Mouse (Mus musculus) right cerebral cortex, adult 18-20 months (tissue): ENCODE data around the gene Fbxo8.

ENCODE experiments used
- DNase-seq: peaks from one replicate; pipeline ENCODE4 v3.0.0; 2022; ENCODE audit warnings: mixed read lengths

Fbxo8 gene

GRCm38 (mm10) chr8:56550558-56551360 lies at the start of gene Fbxo8, which contains the start of gene Cep44:
TSS of gene Fbxo8 (plus strand) at chr8:56551090.
TSS of gene Cep44 (minus strand) at chr8:56551047.
- DNase-seq = peak; percentile 81

GRCm38 (mm10) chr8:56501911-56502310 lies 49.0 kb upstream of the Fbxo8 start:
- DNase-seq = no peak

GRCm38 (mm10) chr8:56508318-56508951 lies 42.5 kb upstream of the Fbxo8 start:
- DNase-seq = no peak

- no peak for DNase-seq
Measured at GRCm38 (mm10) chr8:56508952-56509479, 41.9 kb upstream of the Fbxo8 start.

GRCm38 (mm10) chr8:56518848-56519247 lies 32.0 kb upstream of the Fbxo8 start:
- DNase-seq = no peak

GRCm38 (mm10) chr8:56520249-56520648 lies 30.6 kb upstream of the Fbxo8 start:
- no peak for DNase-seq

- DNase-seq = no peak
Measured at GRCm38 (mm10) chr8:56521051-56521450, 29.8 kb upstream of the Fbxo8 start.

- no peak for DNase-seq
Measured at GRCm38 (mm10) chr8:56528869-56529268, 22.0 kb upstream of the Fbxo8 start.

GRCm38 (mm10) chr8:56530359-56530758 lies 20.5 kb upstream of the Fbxo8 start:
- peak; percentile 45 for DNase-seq

- DNase-seq = no peak
Measured at GRCm38 (mm10) chr8:56540706-56541105, 10.2 kb upstream of the Fbxo8 start.

- DNase-seq = no peak
Measured at GRCm38 (mm10) chr8:56547866-56548265, 3.0 kb upstream of the Fbxo8 start.

- DNase-seq = peak; percentile 92
Measured at GRCm38 (mm10) chr8:56551361-56551852, 517 bp downstream of the Fbxo8 start.

GRCm38 (mm10) chr8:56552045-56552444 lies 1.2 kb downstream of the Fbxo8 start:
- no peak for DNase-seq

- no peak for DNase-seq
Measured at GRCm38 (mm10) chr8:56552551-56553103, 1.7 kb downstream of the Fbxo8 start.

GRCm38 (mm10) chr8:56564399-56565047 lies 13.6 kb downstream of the Fbxo8 start:
- no peak for DNase-seq

- DNase-seq = no peak
Measured at GRCm38 (mm10) chr8:56566856-56567255, 16.0 kb downstream of the Fbxo8 start.

GRCm38 (mm10) chr8:56580918-56581317 lies 30.0 kb downstream of the Fbxo8 start:
- DNase-seq = no peak

GRCm38 (mm10) chr8:56582841-56583240 lies 32.0 kb downstream of the Fbxo8 start:
- no peak for DNase-seq

GRCm38 (mm10) chr8:56589004-56589403 lies 38.1 kb downstream of the Fbxo8 start:
- DNase-seq = no peak

GRCm38 (mm10) chr8:56591084-56591483 lies 40.2 kb downstream of the Fbxo8 start:
- DNase-seq = no peak

GRCm38 (mm10) chr8:56591502-56591901 lies 40.6 kb downstream of the Fbxo8 start:
- DNase-seq = no peak

GRCm38 (mm10) chr8:56606481-56606880 lies 55.6 kb downstream of the Fbxo8 start:
- no peak for DNase-seq

- no peak for DNase-seq
Measured at GRCm38 (mm10) chr8:56611736-56612135, 60.8 kb downstream of the Fbxo8 start.
